Mouse (Mus musculus): Measurements from ENCODE around the gene Ubl3.

DNA sequence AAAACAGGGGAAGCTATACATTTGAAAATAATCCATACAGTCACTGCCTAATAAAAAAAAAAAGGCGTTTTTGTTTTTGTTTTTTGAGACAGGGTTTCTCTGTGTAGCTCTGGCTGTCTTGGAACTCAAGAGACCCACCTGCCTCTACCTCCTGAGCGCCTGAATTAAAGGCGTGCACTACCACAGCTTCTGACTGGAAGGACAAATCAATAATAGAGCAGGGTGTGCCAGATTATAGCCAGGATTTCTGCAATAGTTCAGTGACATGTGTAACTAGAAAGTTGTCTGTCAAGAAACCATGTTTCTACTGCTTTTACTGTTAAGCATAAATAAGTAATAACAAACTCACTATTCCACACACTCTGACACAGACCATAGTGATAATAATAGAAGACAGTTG, 30.2 kb downstream of the Ubl3 start:
- TF ChIP-seq POLR2A (IDR thresholded peaks at IDR 0.05; ENCODE audit: extremely low read depth, insufficient read depth, low read length): no peak
- no peak for TF ChIP-seq CTCF (IDR thresholded peaks at IDR 0.05; ENCODE audit: low read depth, low read length)
